ENCODE assay signal across 22 mouse cellular contexts in the genomic region with DNA sequence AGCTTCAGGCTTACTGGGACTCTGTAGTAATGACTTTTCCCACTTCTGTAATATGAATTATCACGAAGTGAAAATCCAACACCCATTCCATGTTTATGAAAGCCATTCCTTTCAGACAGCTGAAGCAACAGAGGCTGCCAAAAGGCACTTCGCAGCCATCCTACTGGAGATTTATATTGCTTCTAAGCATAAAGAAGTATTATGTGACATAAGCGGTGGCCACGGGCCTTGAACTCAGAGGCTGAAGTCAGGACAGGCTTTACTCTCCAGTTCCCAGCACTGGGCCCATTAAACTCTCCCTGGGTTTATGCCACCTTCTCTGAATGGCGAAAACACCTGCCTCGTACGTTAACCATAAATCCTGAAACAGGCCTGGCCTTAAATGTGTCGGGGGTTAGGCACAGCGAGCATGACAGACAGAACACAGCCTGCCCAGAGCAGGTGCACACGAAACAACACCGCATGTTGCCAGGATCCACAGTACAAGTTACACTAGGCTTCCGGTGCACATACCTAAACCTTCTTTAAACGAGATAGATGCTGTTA. TPM values are rescaled to one million over a fixed set of nuclear protein-coding genes. Genes with fewer than 3 reads are reported as not detected.
DNase-seq lines count a peak whose midpoint lies in the region; ATAC-seq and TF ChIP-seq lines count a peak whose summit lies in the region.
"Had no signal": no experiment of that assay in that cellular context is flagged by ENCODE, and none has a peak within 500 bp of the region (broad histone marks: within the 10 kb centered on the region; RNA-seq: fewer than 3 reads in every experiment).

No protein-coding gene starts in this region.

- no peaks in the 10 kb centered on the region for H3K27me3 ChIP-seq in limb, embryonic 12.5 days
- no peaks in the 10 kb centered on the region for H3K27me3 ChIP-seq in limb, embryonic 14.5 days (ENCODE audit: control insufficient read depth, insufficient read depth, low read length)
- H3K27me3 ChIP-seq: embryonic facial prominence, embryonic 13.5 days; embryonic facial prominence, embryonic 15.5 days; forebrain, embryonic 13.5 days; forebrain, embryonic 15.5 days had no signal

- ATAC-seq in limb, embryonic 12.5 days (ENCODE audit: insufficient number of reproducible peaks, insufficient read depth, low FRiP score, low TSS enrichment, low read depth) = peak; percentile 52; the same call in 1 of the 2 replicates
- peak; percentile 64 for ATAC-seq in limb, embryonic 14.5 days (ENCODE audit: low FRiP score, low read depth)
- ATAC-seq in erythroblast, adult 5-6 weeks (replicated peaks; ENCODE audit: low FRiP score, poor library complexity, severe bottlenecking) = no peak
- ATAC-seq: CD4-positive, CD25-positive, alpha-beta regulatory T cell, adult 4 months; forebrain, embryonic 13.5 days; forebrain, embryonic 15.5 days had no signal

- no peak overlapping the region for H3K4me3 ChIP-seq in layer of hippocampus, adult 2 months
- no peak overlapping the region for H3K4me3 ChIP-seq in limb, embryonic 12.5 days (replicated peaks)
- H3K4me3 ChIP-seq in limb, embryonic 14.5 days (replicated peaks; ENCODE audit: low read length) = no peak overlapping the region
- H3K4me3 ChIP-seq: embryonic facial prominence, embryonic 13.5 days; embryonic facial prominence, embryonic 15.5 days; forebrain, embryonic 13.5 days; forebrain, embryonic 15.5 days had no signal

- no peak overlapping the region for H3K4me2 ChIP-seq in limb, embryonic 12.5 days
- no peak overlapping the region for H3K4me2 ChIP-seq in limb, embryonic 14.5 days (replicated peaks; ENCODE audit: low read depth, low read length, severe bottlenecking)
- H3K4me2 ChIP-seq: embryonic facial prominence, embryonic 13.5 days; embryonic facial prominence, embryonic 15.5 days; forebrain, embryonic 13.5 days; forebrain, embryonic 15.5 days had no signal

- DNase-seq in layer of hippocampus, adult 2 months (ENCODE audit: low spot score in 2 of 2) = no peak
- DNase-seq in layer of hippocampus, postnatal 36 days = no peak
- DNase-seq in limb, embryonic 14.5 days (ENCODE audit: low spot score) = peak; percentile 62
- DNase-seq in MN1 (ENCODE audit: low spot score) = no peak
- DNase-seq: adrenal gland, adult 2 months; adrenal gland, postnatal 10 days; adrenal gland, postnatal 25 days; B cell, adult 2 months; cerebellum, adult 11 months; cerebellum, adult 18-20 months; cerebellum, adult 8-10 months; cerebellum, adult 9-11 months; cerebellum, postnatal 14 days; cerebellum, postnatal 36 days; embryo, embryonic 11 days had no signal

- no peak overlapping the region for H3K9ac ChIP-seq in limb, embryonic 12.5 days (replicated peaks)
- H3K9ac ChIP-seq in limb, embryonic 14.5 days (ENCODE audit: low read depth, low read length, severe bottlenecking) = no peak overlapping the region
- H3K9ac ChIP-seq: embryonic facial prominence, embryonic 13.5 days; embryonic facial prominence, embryonic 15.5 days; forebrain, embryonic 13.5 days; forebrain, embryonic 15.5 days had no signal

- TF ChIP-seq CTCF in layer of hippocampus, adult 2 months (conservative IDR thresholded peaks at IDR 0.05) = no peak

- H3K36me3 ChIP-seq in limb, embryonic 12.5 days = peaks cover 12% of the 10 kb centered on the region
- 0 out of 2 replicates have a peak, but pooled peaks cover 3% of the 10 kb centered on the region for H3K36me3 ChIP-seq in limb, embryonic 14.5 days (ENCODE audit: control insufficient read depth, insufficient read depth, low read length)
- H3K36me3 ChIP-seq: embryonic facial prominence, embryonic 15.5 days; forebrain, embryonic 15.5 days had no signal

- H3K4me1 ChIP-seq in limb, embryonic 12.5 days (replicated peaks) = peaks cover 20% of the 10 kb centered on the region
- 0 out of 2 replicates have a peak, but pooled peaks cover 4% of the 10 kb centered on the region for H3K4me1 ChIP-seq in limb, embryonic 14.5 days (ENCODE audit: control insufficient read depth, insufficient read depth, low read length)
- H3K4me1 ChIP-seq: embryonic facial prominence, embryonic 13.5 days had no signal

- peaks cover 11% of the 10 kb centered on the region; the same call in 1 of the 2 replicates for H3K9me3 ChIP-seq in limb, embryonic 12.5 days
- H3K9me3 ChIP-seq in limb, embryonic 14.5 days (ENCODE audit: control insufficient read depth, low read length) = no peaks in the 10 kb centered on the region; the same call in 1 of the 2 replicates
- H3K9me3 ChIP-seq: embryonic facial prominence, embryonic 15.5 days; forebrain, embryonic 15.5 days had no signal

- H3K27ac ChIP-seq in layer of hippocampus, adult 2 months = peak overlapping the region; percentile 7; the same call in 1 of the 2 replicates
- H3K27ac ChIP-seq in limb, embryonic 12.5 days = no peak overlapping the region
- no peak overlapping the region for H3K27ac ChIP-seq in limb, embryonic 14.5 days (replicated peaks; ENCODE audit: low read depth, low read length)
- H3K27ac ChIP-seq: embryonic facial prominence, embryonic 13.5 days; embryonic facial prominence, embryonic 15.5 days; forebrain, embryonic 13.5 days; forebrain, embryonic 15.5 days had no signal

- WGBS in limb, embryonic 12.5 days = 61% methylated on average over 13 of the region's 13 CpGs
- 44% methylated on average over 13 of the region's 13 CpGs for WGBS in limb, embryonic 14.5 days

- TF ChIP-seq POLR2A in limb, embryonic 14.5 days (IDR thresholded peaks at IDR 0.05; ENCODE audit: borderline replicate concordance, extremely low read depth, insufficient read depth, insufficient read length) = no peak

RNA-seq across cellular contexts. Expression of gene Tiam1, which starts 26.9 kb away (rescaled TPM):
- 100 to 1,000 TPM; 124 to 125 TPM for total RNA-seq in layer of hippocampus, adult 2 months (2021)
- 100 to 1,000 TPM; 106 to 116 TPM for total RNA-seq in layer of hippocampus, postnatal 36 days (2021)
- polyA plus RNA-seq in limb, embryonic 12.5 days (2016; fragmentation: Nextera tagmentation; extraction: Ambion mirVana) = 49.5 and 59.7 TPM in 2 replicates
- polyA plus RNA-seq in limb, embryonic 14.5 days (2012; rRNA removed) = 19.1 and 22.4 TPM in 2 replicates
- 54.9 and 57.2 TPM in 2 replicates for polyA plus RNA-seq in limb, embryonic 14.5 days (2014; fragmentation: Nextera tagmentation; extraction: Ambion mirVana)
- total RNA-seq in erythroblast, adult 5-6 weeks (2015; ENCODE audit: low replicate concordance) = 29.0 and 29.7 TPM in 2 replicates
- total RNA-seq in erythroblast, adult 5-6 weeks (2017; ENCODE audit: low replicate concordance) = 14.4 and 15.7 TPM in 2 replicates
